Mouse (Mus musculus) G1E (cell line): ENCODE results near the gene Hfe.

Experiments
- CTCF ChIP-seq: IDR thresholded peaks from 2 replicates; pipeline ENCODE4 v1.5.1; 2012; ENCODE audit warnings: low read depth, low read length, inconsistent platforms, mixed read lengths
- GATA1 ChIP-seq: IDR thresholded peaks from 2 replicates; pipeline ENCODE4 v1.6.1; 2012; ENCODE audit warnings: borderline replicate concordance, low read length, inconsistent platforms, mixed read lengths
- POLR2AphosphoS5 ChIP-seq: IDR thresholded peaks from 2 replicates; pipeline ENCODE4 v1.6.1; 2012; ENCODE audit warnings: low read depth, low read length, inconsistent platforms; ENCODE audit not compliant: insufficient replicate concordance
- TAL1 ChIP-seq: conservative IDR thresholded peaks from 2 replicates; pipeline ENCODE4 v1.6.1; 2012; ENCODE audit warnings: low read depth, low read length, inconsistent platforms, mixed read lengths

DNA sequence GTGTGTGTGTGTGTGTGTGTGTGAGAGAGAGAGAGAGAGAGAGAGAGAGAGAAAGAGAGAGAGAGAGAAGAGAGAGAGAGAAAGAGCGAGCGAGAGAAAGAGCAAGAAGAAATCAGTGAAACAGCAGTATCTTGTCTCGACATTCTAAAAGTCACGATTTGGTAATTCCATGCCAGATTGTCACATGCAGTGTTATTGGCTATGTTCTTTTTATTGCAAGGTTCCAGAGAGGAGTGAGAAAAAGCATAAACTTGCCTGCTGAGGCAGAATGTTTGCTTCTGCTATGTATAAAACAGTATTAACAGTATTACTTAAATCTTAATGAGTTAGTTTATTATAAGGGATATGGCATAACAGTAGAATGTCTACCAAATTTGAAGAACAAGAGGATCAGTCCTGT lies 24.7 kb downstream of the Hfe start:
- TF ChIP-seq CTCF (no peak), TAL1 (no peak), POLR2AphosphoS5 (no peak), GATA1 (no peak)
